Mouse (Mus musculus): ENCODE results near the gene Atp13a3.

DNA sequence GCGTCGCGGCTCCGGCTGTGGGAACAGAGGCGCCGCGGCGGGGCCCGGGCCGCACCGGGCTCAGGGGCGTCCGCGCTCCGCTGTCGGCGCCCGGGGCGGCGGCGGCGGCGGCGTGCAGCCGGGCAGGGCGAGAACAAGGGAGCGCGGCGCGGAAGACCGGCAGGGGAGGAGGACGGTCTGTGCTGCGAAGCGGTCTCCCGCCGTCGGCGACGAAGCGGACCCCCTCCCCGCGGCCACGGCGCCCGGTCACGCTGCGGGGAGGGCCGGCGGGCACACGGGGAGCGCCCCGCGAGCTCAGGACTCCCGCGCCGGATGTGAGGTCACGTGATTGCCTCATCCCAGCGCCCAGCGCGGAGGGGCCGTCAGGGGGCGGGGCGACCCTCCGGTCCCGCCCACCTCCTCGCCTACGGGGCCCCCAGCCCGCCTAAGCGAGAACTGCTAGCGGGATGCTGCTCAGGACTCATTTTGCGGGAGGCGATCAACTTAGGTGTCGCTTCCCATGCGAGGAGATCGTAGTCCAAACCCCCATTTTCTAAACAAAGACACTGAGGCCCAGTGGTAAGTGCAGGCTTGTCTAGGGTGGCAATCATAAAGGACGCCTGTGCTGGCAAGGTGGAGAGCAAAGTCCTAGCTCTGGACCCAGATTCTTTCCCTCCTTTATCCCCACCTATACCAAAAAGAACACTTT lies 17.1 kb downstream of the Atp13a3 start:
- no peak for TF ChIP-seq CTCF (IDR thresholded peaks at IDR 0.05; ENCODE audit: borderline replicate concordance, extremely low read depth, insufficient read depth, insufficient read length)
- peak; percentile 93 for TF ChIP-seq POLR2A (IDR thresholded peaks at IDR 0.05; ENCODE audit: borderline replicate concordance, extremely low read depth, insufficient read depth, insufficient read length, poor library complexity, severe bottlenecking)

Measured in brain, embryonic 14.5 days (tissue).